Mouse (Mus musculus) neural tube, embryonic 11.5 days (tissue): Measurements from ENCODE around the gene Pdzd2. TPM values are rescaled to one million over a fixed set of nuclear protein-coding genes. Genes with fewer than 3 reads are reported as not detected.

ENCODE experiments used
- ATAC-seq: fragments of 200-750 bp; cut with Nextera tagmentation; 2 replicates; pipeline ENCODE4 v1.8.0; 2017; ENCODE audit warnings: moderate number of reproducible peaks, mild to moderate bottlenecking, moderate TSS enrichment, moderate library complexity; ENCODE audit not compliant: insufficient read depth, low FRiP score, low TSS enrichment
- DNase-seq: peaks from one replicate; pipeline ENCODE4 v3.0.0-alpha.2; 2015; ENCODE audit warnings: low spot score
- H3K27ac ChIP-seq: fragments of 300-500 bp; sonication (generic); 2 replicates; pipeline ENCODE4 v1.5.1; 2014; ENCODE audit warnings: low read depth, mild to moderate bottlenecking, low read length
- H3K27me3 ChIP-seq: fragments of 300-500 bp; sonication (generic); 2 replicates; pipeline ENCODE4 v1.6.1; 2014; ENCODE audit warnings: mild to moderate bottlenecking, low read length, mixed read lengths; ENCODE audit not compliant: control insufficient read depth, insufficient read depth
- H3K36me3 ChIP-seq: fragments of 300-500 bp; sonication (generic); 2 replicates; pipeline ENCODE4 v1.6.1; 2014; ENCODE audit warnings: mild to moderate bottlenecking, low read length, moderate library complexity, mixed read lengths; ENCODE audit not compliant: control insufficient read depth, insufficient read depth
- H3K4me1 ChIP-seq: fragments of 300-500 bp; sonication (generic); 2 replicates; pipeline ENCODE4 v1.6.1; 2014; ENCODE audit warnings: low read length, mixed read lengths; ENCODE audit not compliant: control insufficient read depth, insufficient read depth
- H3K4me2 ChIP-seq: fragments of 300-500 bp; sonication (generic); 2 replicates; pipeline ENCODE4 v1.6.1; 2014; ENCODE audit warnings: low read depth, mild to moderate bottlenecking, moderate library complexity
- H3K4me3 ChIP-seq: fragments of 300-500 bp; sonication (generic); 2 replicates; pipeline ENCODE4 v1.5.1; 2014; ENCODE audit warnings: low read depth, low read length
- H3K9ac ChIP-seq: fragments of 300-500 bp; sonication (generic); 2 replicates; pipeline ENCODE4 v1.6.1; 2014; ENCODE audit warnings: mild to moderate bottlenecking, low read length
- H3K9me3 ChIP-seq: fragments of 300-500 bp; sonication (generic); 2 replicates; pipeline ENCODE4 v1.6.1; 2016; ENCODE audit warnings: low read length; ENCODE audit not compliant: control insufficient read depth
- WGBS: fragments of 180-500 bp; shearing (Covaris S2); extraction: QIAGEN DNeasy Blood & Tissue Kit; methylation state at CpG from one replicate; pipeline ENCODE4 v1.1.7; 2014; 5-methylcytosine and 5-hydroxymethylcytosine counted together
- polyA plus RNA-seq: library from polyadenylated mRNA; unstranded; fragments of >200 nt; fragmentation: Nextera tagmentation; extraction: Ambion mirVana; gene quantifications from 2 replicates; pipeline ENCODE4 v1.2.1, GENCODE M21; 2014

Gene Pdzd2
- polyA plus RNA-seq, 1 experiment from 2014 or later, result 4.8 TPM

- no peak overlapping the region for H3K9ac ChIP-seq
- H3K27me3 ChIP-seq, result peaks cover 3% of the 10 kb centered on the region; the same call in 1 of the 2 replicates
- H3K4me2 ChIP-seq, result no peak overlapping the region
- no peaks in the 10 kb centered on the region for H3K4me1 ChIP-seq
- ATAC-seq (no peak), DNase-seq (no peak)
- WGBS, result 45% methylated on average over 13 of the region's 13 CpGs
- no peaks in the 10 kb centered on the region for H3K9me3 ChIP-seq
- no peak overlapping the region for H3K4me3 ChIP-seq
- no peak overlapping the region for H3K27ac ChIP-seq
- H3K36me3 ChIP-seq, result no peaks in the 10 kb centered on the region
Observed at GRCm38 (mm10) chr15:12376491-12377069, 363.1 kb downstream of the Pdzd2 start.

DNA sequence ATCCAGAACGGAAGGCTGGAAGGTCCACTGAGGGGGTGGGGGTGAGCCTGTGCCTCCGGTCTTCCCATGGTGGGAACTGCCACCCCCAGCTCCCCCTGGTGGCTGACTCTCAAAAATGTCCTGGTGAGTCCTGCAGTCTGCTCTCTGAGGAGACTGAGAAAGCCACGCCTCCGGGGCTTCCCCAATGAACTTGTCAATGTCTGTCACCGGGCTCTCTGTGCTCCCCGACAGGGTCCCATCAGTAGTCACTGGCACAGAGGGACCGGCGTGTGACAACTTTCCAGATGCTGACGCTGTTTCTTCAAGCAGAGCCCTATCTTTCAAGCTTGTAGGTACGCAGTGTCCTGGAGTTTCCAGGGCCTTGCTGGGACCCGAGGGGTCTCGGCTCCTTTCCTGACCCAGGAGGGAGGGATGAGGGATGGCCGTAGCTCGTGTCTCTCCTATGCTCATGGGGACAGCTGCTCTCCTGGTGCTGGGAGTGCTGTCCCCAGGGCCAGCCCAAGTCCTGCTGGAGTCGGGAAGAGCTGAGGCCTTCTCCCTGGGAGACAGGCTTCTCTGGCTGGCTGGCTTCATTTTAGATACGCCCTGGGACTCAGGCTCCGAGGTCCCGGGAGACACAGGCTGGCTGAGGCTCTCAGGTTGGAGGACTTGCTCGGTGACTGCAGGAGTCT, 363.9 kb downstream of the Pdzd2 start:
- ATAC-seq (peak; percentile 81), DNase-seq (peak; percentile 89)
- no peak overlapping the region for H3K9ac ChIP-seq
- peaks cover 3% of the 10 kb centered on the region; the same call in 1 of the 2 replicates for H3K27me3 ChIP-seq
- H3K9me3 ChIP-seq, result no peaks in the 10 kb centered on the region
- H3K4me2 ChIP-seq, result peak overlapping the region; percentile 50
- no peaks in the 10 kb centered on the region; the same call in 1 of the 2 replicates for H3K4me1 ChIP-seq
- 5% methylated on average over 19 of the region's 19 CpGs for WGBS
- peak overlapping the region; percentile 21 for H3K4me3 ChIP-seq
- no peaks in the 10 kb centered on the region for H3K36me3 ChIP-seq
- 0 out of 2 replicates have a peak overlapping the region, but pooled peaks have one; percentile 10 for H3K27ac ChIP-seq

DNA sequence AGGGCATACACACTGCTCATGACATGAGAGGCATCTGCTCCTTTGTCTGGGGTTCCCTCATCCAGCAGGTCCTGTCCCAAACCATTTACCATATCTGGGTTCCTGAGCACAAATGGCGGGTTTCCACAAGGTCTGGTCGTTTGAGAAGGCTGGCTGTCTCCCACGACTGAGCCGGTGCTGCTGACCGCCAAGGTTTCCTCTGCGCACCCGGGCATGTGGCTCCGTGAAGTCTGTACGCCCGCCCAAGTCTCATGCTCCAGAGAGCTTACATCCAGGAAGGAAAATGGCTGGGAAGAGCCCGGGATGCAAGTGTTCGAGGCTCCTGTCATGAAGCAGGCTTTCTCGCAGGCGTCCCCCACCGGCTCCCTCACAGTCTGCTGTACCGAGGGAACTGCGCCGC, 364.8 kb downstream of the Pdzd2 start:
- Histone ChIP-seq H3K27ac (no peak overlapping the region), H3K9me3 (no peaks in the 10 kb centered on the region)

DNA sequence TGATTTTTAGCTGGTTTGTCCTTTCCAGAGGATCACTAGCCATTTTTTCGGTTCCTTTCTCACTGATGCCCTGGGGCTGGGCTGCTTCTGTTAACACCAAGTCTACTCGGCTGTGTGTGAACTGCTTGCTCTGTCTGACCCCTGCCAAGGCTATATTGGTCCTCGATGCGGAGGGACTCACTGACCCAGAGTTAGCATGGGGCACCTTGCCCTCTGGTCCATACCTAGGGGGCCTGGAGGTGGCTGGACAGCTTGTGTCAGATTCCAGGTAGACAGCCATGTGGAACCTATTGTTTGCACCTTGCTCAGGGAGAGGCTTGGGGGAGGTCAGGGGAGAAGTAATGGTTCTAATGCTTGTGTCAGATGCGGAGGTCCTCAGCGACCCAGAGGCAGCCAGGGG, 365.8 kb downstream of the Pdzd2 start:
- Histone ChIP-seq H3K4me2 (no peak overlapping the region), H3K9me3 (no peaks in the 10 kb centered on the region), H3K27me3 (peaks cover 3% of the 10 kb centered on the region; the same call in 1 of the 2 replicates), H3K4me1 (no peaks in the 10 kb centered on the region; the same call in 1 of the 2 replicates), H3K27ac (no peak overlapping the region), H3K9ac (no peak overlapping the region; the same call in 1 of the 2 replicates), H3K4me3 (no peak overlapping the region), H3K36me3 (no peaks in the 10 kb centered on the region)
- 86% methylated on average over 6 of the region's 6 CpGs for WGBS
- ATAC-seq (no peak), DNase-seq (no peak)

More for the DNA sequence above, 364.8 kb downstream of the Pdzd2 start:
- peak overlapping the region; percentile 50 for H3K4me2 ChIP-seq
- H3K9ac ChIP-seq, result peak overlapping the region; percentile 35; the same call in 1 of the 2 replicates
- H3K36me3 ChIP-seq, result no peaks in the 10 kb centered on the region
- peak overlapping the region; percentile 21; the same call in 1 of the 2 replicates for H3K4me3 ChIP-seq
- peaks cover 3% of the 10 kb centered on the region; the same call in 1 of the 2 replicates for H3K27me3 ChIP-seq
- no peaks in the 10 kb centered on the region; the same call in 1 of the 2 replicates for H3K4me1 ChIP-seq
- ATAC-seq (peak; percentile 18; the same call in 1 of the 2 replicates), DNase-seq (no peak)
- WGBS, result 60% methylated on average over 18 of the region's 18 CpGs

- ATAC-seq, result no peak
Observed at GRCm38 (mm10) chr15:12373496-12373895, 366.2 kb downstream of the Pdzd2 start.

GRCm38 (mm10) chr15:12371183-12371582, 368.5 kb downstream of the Pdzd2 start:
- Histone ChIP-seq H3K9ac (no peak overlapping the region), H3K4me3 (no peak overlapping the region), H3K9me3 (no peaks in the 10 kb centered on the region), H3K4me1 (peaks cover 5% of the 10 kb centered on the region), H3K36me3 (no peaks in the 10 kb centered on the region), H3K4me2 (no peak overlapping the region), H3K27ac (no peak overlapping the region), H3K27me3 (peaks cover 3% of the 10 kb centered on the region; the same call in 1 of the 2 replicates)
- peak; percentile 37; the same call in 1 of the 2 replicates for ATAC-seq
- peak; percentile 80 for DNase-seq
- WGBS, result 9% methylated on average over 8 of the region's 8 CpGs

More at GRCm38 (mm10) chr15:12373496-12373895, 366.2 kb downstream of the Pdzd2 start:
- no peaks in the 10 kb centered on the region for H3K36me3 ChIP-seq
- H3K9me3 ChIP-seq, result no peaks in the 10 kb centered on the region
- H3K4me2 ChIP-seq, result no peak overlapping the region
- no peak for DNase-seq
- H3K9ac ChIP-seq, result no peak overlapping the region; the same call in 1 of the 2 replicates
- no peak overlapping the region for H3K4me3 ChIP-seq
- peaks cover 3% of the 10 kb centered on the region; the same call in 1 of the 2 replicates for H3K27me3 ChIP-seq
- H3K4me1 ChIP-seq, result no peaks in the 10 kb centered on the region; the same call in 1 of the 2 replicates
- H3K27ac ChIP-seq, result no peak overlapping the region
- WGBS, result 77% methylated on average over 14 of the region's 14 CpGs

- ATAC-seq (no peak), DNase-seq (no peak)
- WGBS, result 97% methylated on average over 3 of the region's 3 CpGs
- Histone ChIP-seq H3K4me3 (no peak overlapping the region), H3K27ac (no peak overlapping the region), H3K4me2 (no peak overlapping the region), H3K4me1 (peaks cover 14% of the 10 kb centered on the region), H3K9me3 (no peaks in the 10 kb centered on the region), H3K36me3 (no peaks in the 10 kb centered on the region), H3K9ac (no peak overlapping the region), H3K27me3 (no peaks in the 10 kb centered on the region)
Observed at GRCm38 (mm10) chr15:12370096-12370495, 369.6 kb downstream of the Pdzd2 start.

- Histone ChIP-seq H3K9ac (no peak overlapping the region), H3K9me3 (no peaks in the 10 kb centered on the region), H3K4me1 (peaks cover 14% of the 10 kb centered on the region), H3K36me3 (no peaks in the 10 kb centered on the region), H3K27ac (no peak overlapping the region), H3K4me3 (no peak overlapping the region), H3K4me2 (no peak overlapping the region), H3K27me3 (no peaks in the 10 kb centered on the region)
- DNase-seq (no peak), ATAC-seq (no peak)
- 90% methylated on average over 4 of the region's 4 CpGs for WGBS
Observed at GRCm38 (mm10) chr15:12368850-12369249, 370.9 kb downstream of the Pdzd2 start.
